Mouse (Mus musculus): Measurements from ENCODE around the gene Olfr575. TPM values are rescaled to one million over a fixed set of nuclear protein-coding genes. Genes with fewer than 3 reads are reported as not detected.

Gene Olfr575
- total and polyA plus RNA-seq, 3 experiments = not detected

DNA sequence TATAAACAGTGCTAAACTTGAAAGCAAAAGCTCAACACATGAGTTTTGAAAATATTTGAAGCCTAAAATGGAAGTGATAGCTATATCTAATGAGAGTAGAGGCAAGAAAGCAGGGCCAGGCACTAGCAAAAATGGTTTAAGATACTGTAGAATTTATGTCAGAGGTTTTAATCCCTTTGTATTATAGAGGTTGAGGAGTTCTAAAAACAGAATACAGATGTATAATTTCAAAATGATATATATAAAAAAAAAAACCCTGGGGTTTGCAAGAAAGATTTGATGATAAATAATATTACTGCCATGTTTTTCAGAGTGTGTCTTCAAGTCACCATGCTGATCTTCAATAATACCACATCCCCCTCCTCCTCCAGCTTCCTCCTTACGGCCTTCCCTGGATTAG is 10.4 kb downstream of the Olfr575 start, which contains the start of gene Olfr574:
Olfr574 (plus strand) TSS at position 301 of the 400 bp plus-strand sequence.
- no peak for TF ChIP-seq MAZ (IDR thresholded peaks at IDR 0.05; ENCODE audit: low read depth, low read length)
- no peak for TF ChIP-seq RAD21 (IDR thresholded peaks at IDR 0.05; ENCODE audit: low read depth, low read length)
- TF ChIP-seq BHLHE40 (IDR thresholded peaks at IDR 0.05; ENCODE audit: low read depth, low read length) = no peak
- TF ChIP-seq MEF2A (IDR thresholded peaks at IDR 0.05; ENCODE audit: borderline replicate concordance, low read depth, low read length) = no peak
- TF ChIP-seq RCOR1 (conservative IDR thresholded peaks at IDR 0.05; ENCODE audit: low read depth, low read length) = no peak
- TF ChIP-seq NRF1 (IDR thresholded peaks at IDR 0.05; ENCODE audit: low read depth, low read length) = no peak
- no peak for TF ChIP-seq SIN3A (IDR thresholded peaks at IDR 0.05; ENCODE audit: low read length)
- TF ChIP-seq ZNF384 (IDR thresholded peaks at IDR 0.05; ENCODE audit: low read depth, low read length) = no peak
- no peak for TF ChIP-seq KAT2A (IDR thresholded peaks at IDR 0.05; ENCODE audit: insufficient replicate concordance, low read length)
- TF ChIP-seq MYC (IDR thresholded peaks at IDR 0.05; ENCODE audit: low read depth, low read length) = no peak
- TF ChIP-seq IRF4 (IDR thresholded peaks at IDR 0.05; ENCODE audit: low read depth, low read length) = no peak
- no peak for TF ChIP-seq USF2 (conservative IDR thresholded peaks at IDR 0.05; ENCODE audit: low read depth, low read length)
- TF ChIP-seq SMC3 (IDR thresholded peaks at IDR 0.05; ENCODE audit: low read depth, low read length) = no peak
- TF ChIP-seq ZC3H11A (IDR thresholded peaks at IDR 0.05; ENCODE audit: low read depth, low read length) = no peak
- TF ChIP-seq MXI1 (IDR thresholded peaks at IDR 0.05; ENCODE audit: low read depth, low read length) = no peak
- dilution Hi-C loops (cut with MboI; ENCODE audit: extremely low pct_ligation_motif_present, extremely low pct_unique_long_range_greater_than_20kb, low sequenced_read_pairs) = no loop called here
- H3K9ac ChIP-seq (ENCODE audit: insufficient read depth, low read depth) = no peak within 1 kb of the TSS
- H3K79me2 ChIP-seq (replicated peaks; ENCODE audit: control insufficient read depth, extremely low read depth, insufficient read depth, poor library complexity, severe bottlenecking) = no peaks in the 10 kb centered on the region
- in situ Hi-C loops (cut with MboI; ENCODE audit: low pct_ligation_motif_present, low pct_unique_long_range_greater_than_20kb, low sequenced_read_pairs) = no loop called here
- no peaks in the 10 kb centered on the region for H3K9me3 ChIP-seq (replicated peaks; ENCODE audit: low read length)
- H3K27me3 ChIP-seq (replicated peaks) = no peaks in the 10 kb centered on the region
- H3K27ac ChIP-seq (ENCODE audit: insufficient read depth, low read depth) = no peak within 1 kb of the TSS
- H3K36me3 ChIP-seq (replicated peaks in 1 of 2; ENCODE audit: control insufficient read depth in 1 of 2, insufficient read depth in 1 of 2, low read length in 1 of 2) = no peaks in the 10 kb centered on the region
- no peak for DNase-seq (ENCODE audit: extremely low read depth)
- no peaks in the 10 kb centered on the region for H3K4me1 ChIP-seq (ENCODE audit: control insufficient read depth in 1 of 2, insufficient read depth in 2 of 2)
- no peak within 1 kb of the TSS for H3K4me2 ChIP-seq (ENCODE audit: insufficient read depth, low read depth, poor library complexity, severe bottlenecking)
- H3K4me3 ChIP-seq (replicated peaks in 1 of 3; ENCODE audit: low read depth in 2 of 3, low read length in 2 of 3, poor library complexity in 1 of 3) = no peak within 1 kb of the TSS

DNA sequence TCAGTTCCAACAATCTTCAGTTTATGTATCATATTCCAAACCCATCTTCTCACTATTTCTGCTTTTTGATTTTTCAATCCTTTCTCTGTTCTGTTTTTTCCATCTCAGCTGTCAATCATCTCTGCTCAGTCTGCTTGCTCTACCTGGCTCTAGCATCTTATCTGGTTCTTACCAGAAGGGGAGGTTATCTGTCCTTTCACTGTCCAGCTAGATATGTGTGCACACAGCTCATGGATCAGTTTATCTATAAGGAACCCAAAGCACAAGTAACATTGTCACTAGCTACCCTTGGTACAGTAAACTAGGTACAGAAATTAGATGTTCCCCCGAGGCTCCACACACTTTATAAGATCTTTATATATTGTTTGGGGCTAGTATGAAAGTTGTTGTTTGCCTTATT is 15.2 kb downstream of the Olfr575 start:
- in situ Hi-C loops (cut with MboI; ENCODE audit: low pct_ligation_motif_present, low pct_unique_long_range_greater_than_20kb, low sequenced_read_pairs) (no loop called here), dilution Hi-C loops (cut with MboI; ENCODE audit: extremely low pct_ligation_motif_present, extremely low pct_unique_long_range_greater_than_20kb, low sequenced_read_pairs) (no loop called here)
- Histone ChIP-seq H3K4me1 (ENCODE audit: control insufficient read depth in 1 of 2, insufficient read depth in 2 of 2) (no peaks in the 10 kb centered on the region), H3K36me3 (replicated peaks in 1 of 2; ENCODE audit: control insufficient read depth in 1 of 2, insufficient read depth in 1 of 2, low read length in 1 of 2) (no peaks in the 10 kb centered on the region), H3K4me3 (replicated peaks in 1 of 3; ENCODE audit: low read depth in 2 of 3, low read length in 2 of 3, poor library complexity in 1 of 3) (no peak overlapping the region), H3K4me2 (ENCODE audit: insufficient read depth, low read depth, poor library complexity, severe bottlenecking) (no peak overlapping the region), H3K9ac (ENCODE audit: insufficient read depth, low read depth) (no peak overlapping the region), H3K79me2 (replicated peaks; ENCODE audit: control insufficient read depth, extremely low read depth, insufficient read depth, poor library complexity, severe bottlenecking) (no peaks in the 10 kb centered on the region), H3K27ac (ENCODE audit: insufficient read depth, low read depth) (no peak overlapping the region), H3K9me3 (replicated peaks; ENCODE audit: low read length) (no peaks in the 10 kb centered on the region), H3K27me3 (replicated peaks) (no peaks in the 10 kb centered on the region)
- DNase-seq (ENCODE audit: extremely low read depth) = no peak
- TF ChIP-seq MXI1 (IDR thresholded peaks at IDR 0.05; ENCODE audit: low read depth, low read length) = no peak
- no peak for TF ChIP-seq MAFK (IDR thresholded peaks at IDR 0.05; ENCODE audit: insufficient replicate concordance, low read length)
- no peak for TF ChIP-seq HCFC1 (IDR thresholded peaks at IDR 0.05; ENCODE audit: low read depth, low read length)
- TF ChIP-seq TCF12 (IDR thresholded peaks at IDR 0.05; ENCODE audit: low read depth, low read length) = no peak
- no peak for TF ChIP-seq ZKSCAN1 (IDR thresholded peaks at IDR 0.05; ENCODE audit: borderline replicate concordance, low read depth, low read length)
- no peak for TF ChIP-seq NELFE (IDR thresholded peaks at IDR 0.05; ENCODE audit: low read depth, low read length)
- TF ChIP-seq E2F4 (IDR thresholded peaks at IDR 0.05; ENCODE audit: insufficient replicate concordance, low read depth, low read length) = no peak
- no peak for TF ChIP-seq RCOR1 (conservative IDR thresholded peaks at IDR 0.05; ENCODE audit: low read depth, low read length)
- no peak for TF ChIP-seq TBP (conservative IDR thresholded peaks at IDR 0.05; ENCODE audit: low read depth, low read length)
- no peak for TF ChIP-seq KAT2A (IDR thresholded peaks at IDR 0.05; ENCODE audit: insufficient replicate concordance, low read length)
- no peak for TF ChIP-seq ELF1 (IDR thresholded peaks at IDR 0.05; ENCODE audit: low read depth, low read length)
- no peak for TF ChIP-seq POLR2A (IDR thresholded peaks at IDR 0.05; ENCODE audit: low read depth, low read length)
- TF ChIP-seq USF2 (conservative IDR thresholded peaks at IDR 0.05; ENCODE audit: low read depth, low read length) = no peak
- TF ChIP-seq MEF2A (IDR thresholded peaks at IDR 0.05; ENCODE audit: borderline replicate concordance, low read depth, low read length) = no peak
- TF ChIP-seq MAX (IDR thresholded peaks at IDR 0.05; ENCODE audit: low read length) = no peak
- TF ChIP-seq ETS1 (conservative IDR thresholded peaks at IDR 0.05; ENCODE audit: low read depth, low read length) = no peak
- no peak for TF ChIP-seq CTCF (conservative IDR thresholded peaks at IDR 0.05 in 1 of 2, IDR thresholded peaks at IDR 0.05 in 1 of 2; ENCODE audit: low read depth in 2 of 2, low read length in 2 of 2)
- no peak for TF ChIP-seq PAX5 (IDR thresholded peaks at IDR 0.05; ENCODE audit: low read length)
- no peak for TF ChIP-seq POLR2AphosphoS2 (IDR thresholded peaks at IDR 0.05; ENCODE audit: low read depth, low read length)

All from CH12.LX (cell line).